Mouse (Mus musculus): ENCODE measurements at regions not wholly inside any gene's neighbourhood (a gene's known extent, or its start where the extent isn't known, plus 50 kb on each side); places are given as distances from the start of the nearest gene placed in this dataset.

GRCm38 (mm10) chr2:6263565-6263964 lies 50.7 kb upstream of the Echdc3 start:
- no peak for DNase-seq

GRCm38 (mm10) chr2:6264085-6264783 lies 51.4 kb upstream of the Echdc3 start:
- no peak for DNase-seq

GRCm38 (mm10) chr2:6265117-6265516 lies 52.3 kb upstream of the Echdc3 start:
- DNase-seq, result peak; percentile 61

GRCm38 (mm10) chr2:6267066-6267465 lies 54.2 kb upstream of the Echdc3 start:
- DNase-seq, result no peak

GRCm38 (mm10) chr2:6267537-6267936 lies 54.7 kb upstream of the Echdc3 start:
- DNase-seq, result peak; percentile 73

- peak; percentile 14 for DNase-seq
These were observed 50.0 kb upstream of the Usp6nl start for GRCm38 (mm10) chr2:6272514-6272913.
